Mouse (Mus musculus) hindbrain, postnatal 0 days (tissue): ENCODE measurements around the gene Sult5a1. TPM values are rescaled to one million over a fixed set of nuclear protein-coding genes. Genes with fewer than 3 reads are reported as not detected.

Experiments used
- ATAC-seq: fragments of 200-750 bp; cut with Nextera tagmentation; 2 replicates; pipeline ENCODE4 v1.8.0; 2017; ENCODE audit warnings: mild to moderate bottlenecking, moderate TSS enrichment, moderate library complexity
- DNase-seq: peaks from one replicate; pipeline ENCODE4 v3.0.0-alpha.2; 2015; ENCODE audit warnings: low spot score
- H3K27ac ChIP-seq: fragments of 300-500 bp; sonication (generic); 2 replicates; pipeline ENCODE4 v1.5.1; 2014; ENCODE audit warnings: mild to moderate bottlenecking
- H3K27me3 ChIP-seq: fragments of 300-500 bp; sonication (generic); 2 replicates; pipeline ENCODE4 v1.6.1; 2014; ENCODE audit warnings: low read length, mixed read lengths; ENCODE audit not compliant: insufficient read depth
- H3K36me3 ChIP-seq: fragments of 300-500 bp; sonication (generic); 2 replicates; pipeline ENCODE4 v1.6.1; 2014; ENCODE audit warnings: low read length, mixed read lengths; ENCODE audit not compliant: insufficient read depth
- H3K4me1 ChIP-seq: fragments of 300-500 bp; sonication (generic); 2 replicates; pipeline ENCODE4 v1.6.1; 2014; ENCODE audit warnings: antibody characterized with exemption, low read length, mixed read lengths; ENCODE audit not compliant: insufficient read depth
- H3K4me2 ChIP-seq: fragments of 300-500 bp; sonication (generic); 2 replicates; pipeline ENCODE4 v1.6.1; 2014; ENCODE audit warnings: low read depth, mild to moderate bottlenecking, low read length, moderate library complexity, mixed read lengths
- H3K4me3 ChIP-seq: fragments of 300-500 bp; sonication (generic); 2 replicates; pipeline ENCODE4 v1.5.1; 2014; ENCODE audit warnings: low read length
- H3K9ac ChIP-seq: fragments of 300-500 bp; sonication (generic); replicated peaks from 2 replicates; pipeline ENCODE4 v1.6.1; 2014; ENCODE audit warnings: mild to moderate bottlenecking, low read length, moderate library complexity, mixed read lengths
- H3K9me3 ChIP-seq: fragments of 300-500 bp; sonication (generic); 2 replicates; pipeline ENCODE4 v1.6.1; 2016; ENCODE audit warnings: low read length, mixed read lengths
- CTCF ChIP-seq: IDR thresholded peaks from 2 replicates; pipeline ENCODE4 v1.5.1; 2016; ENCODE audit warnings: antibody characterized with exemption, control low read depth, low read depth
- WGBS: fragments of 180-500 bp; shearing (Covaris S2); extraction: QIAGEN DNeasy Blood & Tissue Kit; methylation state at CpG from one replicate; pipeline ENCODE4 v1.1.7; 2014; 5-methylcytosine and 5-hydroxymethylcytosine counted together
- polyA plus RNA-seq: library from polyadenylated mRNA; unstranded; fragments of >200 nt; fragmentation: Nextera tagmentation; extraction: Ambion mirVana; gene quantifications from 2 replicates; pipeline ENCODE4 v1.2.1, GENCODE M21; 2015
- total RNA-seq: library from RNA; depleted of rRNA; stranded (reverse); fragments of >200 nt; gene quantifications from 2 replicates; pipeline ENCODE4 v1.2.3, GENCODE M21; 2014

Sult5a1 gene
- total and polyA plus RNA-seq, 2 experiments from 2014 or later = 2.9 to 3.7 TPM

- Histone ChIP-seq H3K4me1 (no peaks in the 10 kb centered on the region), H3K4me2 (no peak overlapping the region), H3K27ac (no peak overlapping the region), H3K27me3 (no peaks in the 10 kb centered on the region), H3K9ac (no peak overlapping the region), H3K9me3 (no peaks in the 10 kb centered on the region), H3K36me3 (no peaks in the 10 kb centered on the region), H3K4me3 (no peak overlapping the region)
- no peak for ATAC-seq
- no peak for DNase-seq
- TF ChIP-seq CTCF = no peak
- 71% methylated on average over 9 of the region's 9 CpGs for WGBS
Measured at GRCm38 (mm10) chr8:123150737-123151171, 7.4 kb downstream of the Sult5a1 start.

DNA sequence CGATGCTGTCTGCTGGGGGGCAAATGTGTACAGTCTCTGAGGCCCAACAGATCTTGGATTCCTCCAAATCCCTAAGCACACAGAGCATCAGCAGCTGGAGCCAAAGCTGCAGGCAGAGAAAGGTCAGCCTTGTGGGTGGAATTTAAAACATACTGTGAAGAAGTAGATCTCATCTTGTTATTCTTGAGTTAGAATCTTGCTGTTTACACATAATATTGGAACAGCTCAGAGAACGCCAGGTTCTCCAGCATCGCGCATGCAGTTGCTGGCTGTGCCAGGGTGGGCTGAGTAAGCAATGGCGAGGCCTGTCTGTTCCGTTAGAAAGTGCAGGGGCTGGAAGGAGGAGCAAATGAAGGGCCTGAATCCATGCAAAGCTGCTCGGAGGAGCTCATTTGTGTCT is 11.7 kb downstream of the Sult5a1 start:
- Histone ChIP-seq H3K27me3 (no peaks in the 10 kb centered on the region), H3K36me3 (no peaks in the 10 kb centered on the region), H3K27ac (no peak overlapping the region), H3K4me1 (no peaks in the 10 kb centered on the region), H3K9ac (no peak overlapping the region), H3K4me3 (no peak overlapping the region), H3K9me3 (no peaks in the 10 kb centered on the region), H3K4me2 (no peak overlapping the region)
- ATAC-seq = no peak
- WGBS = 76% methylated on average over 7 of the region's 7 CpGs
- TF ChIP-seq CTCF = no peak
- no peak for DNase-seq

- H3K4me2 ChIP-seq = no peak overlapping the region
- 61% methylated on average over 6 of the region's 6 CpGs for WGBS
- no peak for ATAC-seq
Measured at GRCm38 (mm10) chr8:123145279-123145678, 12.8 kb downstream of the Sult5a1 start.

DNA sequence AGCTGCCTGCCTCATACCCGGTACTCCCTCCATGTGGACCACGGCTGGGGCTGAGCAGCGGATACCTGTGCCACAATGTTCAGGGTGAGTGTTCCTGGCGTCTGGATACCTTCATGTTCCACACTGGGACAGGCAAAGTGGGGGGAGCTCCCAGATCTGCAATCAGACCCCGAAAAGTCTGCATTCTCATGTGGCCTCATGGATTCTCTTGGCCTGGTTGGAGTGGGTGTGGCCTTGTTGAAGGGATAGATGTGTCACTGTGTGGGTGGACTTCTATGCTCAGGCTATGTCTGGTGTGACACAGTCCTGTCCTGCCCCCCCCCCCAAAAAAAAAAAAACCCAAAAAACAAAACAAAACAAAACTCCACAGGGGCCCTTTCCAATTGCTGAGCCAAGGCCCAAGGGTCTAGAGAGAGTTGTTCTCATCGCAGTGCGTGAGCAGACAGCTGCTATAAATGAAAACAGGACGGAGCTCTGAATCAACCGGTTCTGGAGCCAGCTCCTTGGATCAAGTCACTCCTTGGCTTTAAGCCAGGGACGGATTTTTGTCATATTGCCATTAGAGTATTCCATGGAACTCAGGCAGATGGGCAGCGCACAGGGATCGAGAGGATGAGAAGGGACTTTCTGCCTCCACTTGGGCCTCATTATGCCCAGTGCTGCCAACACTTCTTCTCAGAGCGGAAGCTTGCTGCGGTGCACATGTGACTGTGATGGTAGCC is 16.2 kb downstream of the Sult5a1 start:
- H3K36me3 ChIP-seq = no peaks in the 10 kb centered on the region
- DNase-seq = peak; percentile 89
- WGBS = 50% methylated on average over 14 of the region's 14 CpGs
- H3K9me3 ChIP-seq = no peaks in the 10 kb centered on the region
- 0 out of 2 replicates have a peak, but pooled peaks cover 7% of the 10 kb centered on the region for H3K4me1 ChIP-seq
- no peak overlapping the region for H3K9ac ChIP-seq
- H3K27ac ChIP-seq = peak overlapping the region; percentile 56; the same call in 1 of the 2 replicates
- no peak for TF ChIP-seq CTCF
- no peak overlapping the region for H3K4me3 ChIP-seq
- no peak overlapping the region for H3K4me2 ChIP-seq
- H3K27me3 ChIP-seq = no peaks in the 10 kb centered on the region
- ATAC-seq = peak; percentile 80

More at GRCm38 (mm10) chr8:123145279-123145678, 12.8 kb downstream of the Sult5a1 start:
- TF ChIP-seq CTCF = 0 out of 2 replicates have a peak, but pooled peaks have one; percentile 21
- Histone ChIP-seq H3K9ac (no peak overlapping the region), H3K27me3 (no peaks in the 10 kb centered on the region), H3K9me3 (no peaks in the 10 kb centered on the region), H3K36me3 (no peaks in the 10 kb centered on the region), H3K27ac (no peak overlapping the region), H3K4me3 (no peak overlapping the region), H3K4me1 (no peaks in the 10 kb centered on the region)
- no peak for DNase-seq

- H3K9me3 ChIP-seq = no peaks in the 10 kb centered on the region
- H3K9ac ChIP-seq = no peak overlapping the region
- H3K27ac ChIP-seq = no peak overlapping the region
- ATAC-seq (no peak), DNase-seq (no peak)
- WGBS = 67% methylated on average over 4 of the region's 4 CpGs
- H3K4me3 ChIP-seq = no peak overlapping the region
- no peak overlapping the region for H3K4me2 ChIP-seq
- no peaks in the 10 kb centered on the region for H3K27me3 ChIP-seq
- TF ChIP-seq CTCF = no peak
- peaks cover 23% of the 10 kb centered on the region; the same call in 1 of the 2 replicates for H3K4me1 ChIP-seq
- H3K36me3 ChIP-seq = no peaks in the 10 kb centered on the region
Measured at GRCm38 (mm10) chr8:123138741-123139140, 19.4 kb downstream of the Sult5a1 start.

GRCm38 (mm10) chr8:123137645-123138077 is 20.5 kb downstream of the Sult5a1 start:
- H3K27ac ChIP-seq = peak overlapping the region; percentile 64; the same call in 1 of the 2 replicates
- H3K4me2 ChIP-seq = no peak overlapping the region
- no peaks in the 10 kb centered on the region for H3K9me3 ChIP-seq
- no peaks in the 10 kb centered on the region for H3K27me3 ChIP-seq
- H3K4me1 ChIP-seq = peaks cover 23% of the 10 kb centered on the region; the same call in 1 of the 2 replicates
- WGBS = 21% methylated on average over 2 of the region's 2 CpGs
- no peak overlapping the region; the same call in 1 of the 2 replicates for H3K9ac ChIP-seq
- DNase-seq = peak; percentile 78
- peak; percentile 72 for ATAC-seq
- no peak for TF ChIP-seq CTCF
- H3K4me3 ChIP-seq = no peak overlapping the region
- no peaks in the 10 kb centered on the region for H3K36me3 ChIP-seq

GRCm38 (mm10) chr8:123136287-123136686 is 21.8 kb downstream of the Sult5a1 start:
- Histone ChIP-seq H3K4me3 (no peak overlapping the region), H3K36me3 (no peaks in the 10 kb centered on the region), H3K9me3 (no peaks in the 10 kb centered on the region), H3K27ac (no peak overlapping the region), H3K9ac (no peak overlapping the region), H3K4me2 (no peak overlapping the region), H3K4me1 (peaks cover 23% of the 10 kb centered on the region; the same call in 1 of the 2 replicates), H3K27me3 (no peaks in the 10 kb centered on the region)
- ATAC-seq = no peak
- DNase-seq = no peak
- no peak for TF ChIP-seq CTCF
- WGBS = 86% methylated on average over 9 of the region's 9 CpGs
